Mouse (Mus musculus): ENCODE data around the gene Plin1.

DNA sequence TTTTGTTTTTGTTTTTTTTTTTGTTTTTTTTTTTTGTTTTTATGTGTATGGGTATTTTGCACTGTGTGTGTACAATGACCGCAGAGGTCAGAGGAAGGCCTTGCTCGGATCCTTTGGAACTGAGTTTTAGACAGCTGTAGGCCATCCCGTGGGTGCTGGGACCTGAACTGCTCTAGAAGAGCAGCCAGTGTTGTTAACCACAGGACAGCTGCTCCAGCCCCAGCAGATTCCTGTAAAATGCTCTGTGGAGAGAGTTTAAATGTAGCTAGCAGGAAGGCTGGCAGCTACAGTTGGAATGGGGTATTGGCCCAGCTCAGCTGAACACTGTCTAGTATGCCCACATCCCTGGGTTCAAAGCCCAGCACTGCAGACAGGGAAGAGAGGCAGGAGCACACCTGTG, 37.0 kb upstream of the Plin1 start:
- no peak for TF ChIP-seq CTCF (IDR thresholded peaks at IDR 0.05; ENCODE audit: control insufficient read depth, insufficient read depth, insufficient read length)
- no peak for TF ChIP-seq MAX (IDR thresholded peaks at IDR 0.05)
- TF ChIP-seq USF1 (IDR thresholded peaks at IDR 0.05; ENCODE audit: low read depth), result no peak
- TF ChIP-seq CEBPB (IDR thresholded peaks at IDR 0.05; ENCODE audit: low read depth), result no peak
- no peak for TF ChIP-seq MYOD1 (IDR thresholded peaks at IDR 0.05; ENCODE audit: control insufficient read depth, insufficient read length, low read depth)
